Mouse (Mus musculus) intestine, postnatal 0 days (tissue): ENCODE results near the gene Faf2. TPM values are rescaled to one million over a fixed set of nuclear protein-coding genes. Genes with fewer than 3 reads are reported as not detected.
A peak's percentile ranks its signal among the peaks of the same experiment; 100 is the strongest.

Source experiments
- ATAC-seq: fragments of 200-750 bp; cut with Nextera tagmentation; 2 replicates; pipeline ENCODE4 v1.8.0; 2017; ENCODE audit warnings: mild to moderate bottlenecking, moderate TSS enrichment, moderate library complexity
- H3K27ac ChIP-seq: fragments of 300-500 bp; sonication (generic); 2 replicates; pipeline ENCODE4 v1.5.1; 2014; ENCODE audit warnings: mild to moderate bottlenecking, low read depth, low read length, moderate library complexity
- H3K27me3 ChIP-seq: fragments of 300-500 bp; sonication (generic); replicated peaks from 2 replicates; pipeline ENCODE4 v1.6.1; 2014; ENCODE audit warnings: low read length, mixed read lengths; ENCODE audit not compliant: control insufficient read depth, insufficient read depth
- H3K36me3 ChIP-seq: fragments of 300-500 bp; sonication (generic); 2 replicates; pipeline ENCODE4 v1.6.1; 2014; ENCODE audit warnings: mild to moderate bottlenecking, moderate library complexity; ENCODE audit not compliant: control insufficient read depth, insufficient read depth
- H3K4me1 ChIP-seq: fragments of 300-500 bp; sonication (generic); replicated peaks from 2 replicates; pipeline ENCODE4 v1.6.1; 2014; ENCODE audit warnings: antibody characterized with exemption, low read length, mixed read lengths; ENCODE audit not compliant: control insufficient read depth, insufficient read depth
- H3K4me2 ChIP-seq: fragments of 300-500 bp; sonication (generic); replicated peaks from 2 replicates; pipeline ENCODE4 v1.6.1; 2014; ENCODE audit warnings: low read depth, mild to moderate bottlenecking, moderate library complexity
- H3K4me3 ChIP-seq: fragments of 300-500 bp; sonication (generic); 2 replicates; pipeline ENCODE4 v1.5.1; 2014; ENCODE audit warnings: low read depth, low read length
- H3K9ac ChIP-seq: fragments of 300-500 bp; sonication (generic); 2 replicates; pipeline ENCODE4 v1.6.1; 2014; ENCODE audit warnings: mild to moderate bottlenecking, low read depth, low read length
- H3K9me3 ChIP-seq: fragments of 300-500 bp; sonication (generic); 2 replicates; pipeline ENCODE4 v1.6.1; 2016; ENCODE audit warnings: mixed run types; ENCODE audit not compliant: control insufficient read depth
- CTCF ChIP-seq: sonication (generic); IDR thresholded peaks from 2 replicates; pipeline ENCODE4 v1.5.1; 2016; ENCODE audit warnings: low read depth, mild to moderate bottlenecking, control low read depth, antibody characterized with exemption, moderate library complexity
- WGBS: fragments of 180-500 bp; shearing (Covaris S2); extraction: QIAGEN DNeasy Blood & Tissue Kit; methylation state at CpG from one replicate; pipeline ENCODE4 v1.1.7; 2014; 5-methylcytosine and 5-hydroxymethylcytosine counted together
- polyA plus RNA-seq: library from polyadenylated mRNA; unstranded; fragments of >200 nt; fragmentation: Nextera tagmentation; extraction: Ambion mirVana; gene quantifications from 2 replicates; pipeline ENCODE4 v1.2.1, GENCODE M21; 2015

Gene Faf2
- polyA plus RNA-seq, 1 experiment from 2014 or later: 45.9 TPM

- 5% methylated on average over 21 of the region's 21 CpGs for WGBS
- peaks cover 7% of the 10 kb centered on the region; the same call in 1 of the 2 replicates for H3K4me1 ChIP-seq
- H3K27me3 ChIP-seq: no peaks in the 10 kb centered on the region
- TF ChIP-seq CTCF: no peak
- H3K4me3 ChIP-seq: peak overlapping the region; percentile 91
- ATAC-seq: no peak
- H3K27ac ChIP-seq: peak overlapping the region; percentile 96
- peak overlapping the region; percentile 90 for H3K9ac ChIP-seq
- H3K36me3 ChIP-seq: no peaks in the 10 kb centered on the region
- H3K4me2 ChIP-seq: peak overlapping the region; percentile 82
- no peaks in the 10 kb centered on the region for H3K9me3 ChIP-seq
Observed at GRCm38 (mm10) chr13:54692711-54693557, 71.3 kb downstream of the Faf2 start.

- WGBS: under 1% methylated on average over 72 of the region's 92 CpGs
- H3K9me3 ChIP-seq: no peaks in the 10 kb centered on the region
- no peaks in the 10 kb centered on the region for H3K36me3 ChIP-seq
- peak within 1 kb of the TSS; percentile 90 for H3K9ac ChIP-seq
- peak within 1 kb of the TSS; percentile 91 for H3K4me3 ChIP-seq
- peak; percentile 95 for ATAC-seq
- peak within 1 kb of the TSS; percentile 82 for H3K4me2 ChIP-seq
- peak within 1 kb of the TSS; percentile 96 for H3K27ac ChIP-seq
- H3K27me3 ChIP-seq: no peaks in the 10 kb centered on the region
- H3K4me1 ChIP-seq: peaks cover 7% of the 10 kb centered on the region; the same call in 1 of the 2 replicates
- TF ChIP-seq CTCF: no peak
Observed at GRCm38 (mm10) chr13:54693558-54694347, 72.2 kb downstream of the Faf2 start, which contains the start of gene Rnf44. TSS of gene Rnf44 (minus strand) at chr13:54693907.

- peaks cover 7% of the 10 kb centered on the region; the same call in 1 of the 2 replicates for H3K4me1 ChIP-seq
- H3K9me3 ChIP-seq: no peaks in the 10 kb centered on the region
- TF ChIP-seq CTCF: no peak
- ATAC-seq: peak; percentile 62
- H3K27me3 ChIP-seq: no peaks in the 10 kb centered on the region
- no peaks in the 10 kb centered on the region for H3K36me3 ChIP-seq
- 10% methylated on average over 26 of the region's 26 CpGs for WGBS
- peak overlapping the region; percentile 53 for H3K9ac ChIP-seq
- H3K4me2 ChIP-seq: peak overlapping the region; percentile 65
- H3K4me3 ChIP-seq: peak overlapping the region; percentile 59
- peak overlapping the region; percentile 96 for H3K27ac ChIP-seq
Observed at GRCm38 (mm10) chr13:54694348-54695060, 72.9 kb downstream of the Faf2 start.

- H3K27ac ChIP-seq: peak overlapping the region; percentile 96
- H3K36me3 ChIP-seq: no peaks in the 10 kb centered on the region
- no peak for ATAC-seq
- no peak overlapping the region for H3K4me2 ChIP-seq
- H3K9ac ChIP-seq: no peak overlapping the region
- H3K4me1 ChIP-seq: peaks cover 11% of the 10 kb centered on the region; the same call in 1 of the 2 replicates
- no peaks in the 10 kb centered on the region for H3K27me3 ChIP-seq
- WGBS: 61% methylated on average over 11 of the region's 11 CpGs
- no peak for TF ChIP-seq CTCF
- H3K4me3 ChIP-seq: no peak overlapping the region
- no peaks in the 10 kb centered on the region for H3K9me3 ChIP-seq
Observed at GRCm38 (mm10) chr13:54695479-54696230, 74.1 kb downstream of the Faf2 start.

- H3K9ac ChIP-seq: peak within 1 kb of the TSS; percentile 62
- peaks cover 9% of the 10 kb centered on the region for H3K4me1 ChIP-seq
- H3K36me3 ChIP-seq: no peaks in the 10 kb centered on the region
- H3K27ac ChIP-seq: peak within 1 kb of the TSS; percentile 92
- no peaks in the 10 kb centered on the region for H3K9me3 ChIP-seq
- H3K27me3 ChIP-seq: no peaks in the 10 kb centered on the region
- no peak for TF ChIP-seq CTCF
- 23% methylated on average over 5 of the region's 5 CpGs for WGBS
- H3K4me2 ChIP-seq: peak within 1 kb of the TSS; percentile 65
- H3K4me3 ChIP-seq: peak within 1 kb of the TSS; percentile 49
- ATAC-seq: peak; percentile 82
Observed at GRCm38 (mm10) chr13:54701243-54701642, 79.7 kb downstream of the Faf2 start, which contains the start of gene Cdhr2. TSS of gene Cdhr2 (plus strand) at chr13:54701461.
